Mouse (Mus musculus): Measurements from ENCODE around the gene Ahrr. TPM values are rescaled to one million over a fixed set of nuclear protein-coding genes. Genes with fewer than 3 reads are reported as not detected.

The Ahrr gene
- polyA plus RNA-seq, 1 experiment: 0.37 TPM

DNA sequence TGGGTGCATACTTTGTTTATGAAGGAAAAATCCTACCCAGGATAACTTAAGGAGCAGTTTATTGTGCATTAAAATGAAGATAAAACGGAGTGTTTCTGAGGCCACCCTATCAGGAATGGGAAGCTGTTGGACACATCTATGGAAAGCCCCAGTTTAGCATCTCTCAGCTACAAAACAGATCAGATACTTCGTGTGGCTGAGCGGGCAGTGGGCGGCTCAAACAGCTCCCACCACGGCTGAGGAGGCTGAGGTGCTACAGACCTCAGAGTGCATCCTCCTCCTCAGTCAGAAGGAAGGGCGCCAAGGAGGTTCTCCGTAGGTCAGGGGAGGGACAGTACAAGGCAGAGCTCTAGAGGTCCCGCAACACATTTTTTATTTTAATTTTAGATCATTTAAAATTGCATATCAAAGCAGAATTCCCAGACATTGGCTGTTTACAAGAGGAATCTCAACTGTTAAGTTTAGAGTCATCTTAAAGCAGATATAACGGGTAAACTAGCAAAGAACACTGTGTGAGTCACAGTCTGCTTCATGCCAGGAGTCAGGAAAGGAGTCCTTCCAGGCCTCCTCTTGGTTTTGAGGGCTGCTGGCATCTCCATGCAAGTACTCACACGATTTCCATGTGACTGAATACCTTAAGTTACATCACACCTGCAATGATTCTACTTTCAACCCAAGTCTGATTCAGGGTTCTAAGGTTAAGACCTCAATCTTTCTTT is 122.5 kb downstream of the Ahrr start:
- no peak overlapping the region for H3K4me3 ChIP-seq (ENCODE audit: low read depth, low read length)
- no peak overlapping the region for H3K27ac ChIP-seq (ENCODE audit: insufficient read depth, low read length)
- no peaks in the 10 kb centered on the region for H3K9me3 ChIP-seq (replicated peaks; ENCODE audit: control insufficient read depth, insufficient read depth, low read length, poor library complexity, severe bottlenecking)
- no peak for TF ChIP-seq CTCF (IDR thresholded peaks at IDR 0.05; ENCODE audit: low read depth, low read length)
- TF ChIP-seq POLR2A (IDR thresholded peaks at IDR 0.05; ENCODE audit: insufficient read depth, low read length): no peak
- no peak for TF ChIP-seq EP300 (IDR thresholded peaks at IDR 0.05; ENCODE audit: insufficient read depth, low read depth, low read length)
- H3K36me3 ChIP-seq (ENCODE audit: control insufficient read depth, insufficient read depth, low read length, poor library complexity, severe bottlenecking): peaks cover 11% of the 10 kb centered on the region
- no peaks in the 10 kb centered on the region for H3K27me3 ChIP-seq (ENCODE audit: control insufficient read depth, insufficient read depth, low read length, poor library complexity, severe bottlenecking)
- H3K9ac ChIP-seq (ENCODE audit: low read depth, poor library complexity, severe bottlenecking): no peak overlapping the region
- no peaks in the 10 kb centered on the region for H3K4me1 ChIP-seq (ENCODE audit: control insufficient read depth, insufficient read depth, low read length)

DNA sequence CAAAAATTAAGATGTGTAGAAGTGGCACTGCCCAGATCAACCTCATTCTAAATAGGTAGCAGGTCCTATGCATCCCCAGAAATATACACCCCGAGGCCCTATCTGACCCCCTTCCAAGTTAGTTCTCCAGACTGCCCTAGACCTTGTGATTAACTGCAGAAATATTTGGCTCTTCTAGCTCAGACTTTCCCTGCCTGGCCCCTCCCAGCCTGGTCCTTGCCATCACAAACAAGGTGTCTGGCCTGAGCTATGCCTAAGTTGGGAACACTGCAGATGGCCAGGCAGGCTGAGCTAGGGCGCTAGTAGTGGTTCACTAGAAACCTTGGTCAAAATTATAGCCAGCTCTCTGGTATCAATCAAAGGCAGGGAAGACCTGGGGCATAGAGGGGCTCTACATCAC is 124.6 kb downstream of the Ahrr start:
- no peak overlapping the region for H3K9ac ChIP-seq (ENCODE audit: low read depth, poor library complexity, severe bottlenecking)

DNA sequence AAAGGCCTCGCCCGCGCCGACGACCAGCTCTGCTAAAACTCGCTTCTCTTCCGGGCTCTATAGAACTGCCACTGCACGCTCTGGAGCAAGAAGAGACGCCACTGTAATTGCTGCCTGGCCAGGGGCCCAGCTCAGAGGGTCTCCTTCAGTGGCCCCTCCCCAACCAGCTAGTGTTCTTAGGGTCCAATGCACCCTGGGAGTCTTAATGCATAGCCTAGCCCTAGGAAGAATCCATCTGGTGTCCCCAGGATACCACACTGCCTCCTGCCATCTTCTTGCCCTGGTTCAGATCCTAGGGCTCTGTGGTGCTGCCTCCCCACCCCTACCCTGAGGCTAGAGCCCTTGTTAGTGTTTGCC is 125.1 kb downstream of the Ahrr start:
- Histone ChIP-seq H3K4me1 (ENCODE audit: control insufficient read depth, insufficient read depth, low read length) (no peaks in the 10 kb centered on the region), H3K27ac (ENCODE audit: insufficient read depth, low read length) (no peak overlapping the region), H3K9me3 (replicated peaks; ENCODE audit: control insufficient read depth, insufficient read depth, low read length, poor library complexity, severe bottlenecking) (no peaks in the 10 kb centered on the region), H3K9ac (ENCODE audit: low read depth, poor library complexity, severe bottlenecking) (no peak overlapping the region), H3K4me3 (ENCODE audit: low read depth, low read length) (no peak overlapping the region), H3K36me3 (ENCODE audit: control insufficient read depth, insufficient read depth, low read length, poor library complexity, severe bottlenecking) (peaks cover 2% of the 10 kb centered on the region; the same call in 1 of the 2 replicates), H3K27me3 (ENCODE audit: control insufficient read depth, insufficient read depth, low read length, poor library complexity, severe bottlenecking) (no peaks in the 10 kb centered on the region)
- TF ChIP-seq EP300 (IDR thresholded peaks at IDR 0.05; ENCODE audit: insufficient read depth, low read depth, low read length): no peak
- TF ChIP-seq CTCF (IDR thresholded peaks at IDR 0.05; ENCODE audit: low read depth, low read length): no peak
- no peak for TF ChIP-seq POLR2A (IDR thresholded peaks at IDR 0.05; ENCODE audit: insufficient read depth, low read length)

More for the DNA sequence above, 124.6 kb downstream of the Ahrr start:
- no peak overlapping the region for H3K4me3 ChIP-seq (ENCODE audit: low read depth, low read length)
- H3K27me3 ChIP-seq (ENCODE audit: control insufficient read depth, insufficient read depth, low read length, poor library complexity, severe bottlenecking): no peaks in the 10 kb centered on the region
- H3K27ac ChIP-seq (ENCODE audit: insufficient read depth, low read length): no peak overlapping the region
- H3K4me1 ChIP-seq (ENCODE audit: control insufficient read depth, insufficient read depth, low read length): no peaks in the 10 kb centered on the region
- peaks cover 3% of the 10 kb centered on the region; the same call in 1 of the 2 replicates for H3K36me3 ChIP-seq (ENCODE audit: control insufficient read depth, insufficient read depth, low read length, poor library complexity, severe bottlenecking)
- TF ChIP-seq POLR2A (IDR thresholded peaks at IDR 0.05; ENCODE audit: insufficient read depth, low read length) (no peak), EP300 (IDR thresholded peaks at IDR 0.05; ENCODE audit: insufficient read depth, low read depth, low read length) (no peak), CTCF (IDR thresholded peaks at IDR 0.05; ENCODE audit: low read depth, low read length) (no peak)
- H3K9me3 ChIP-seq (replicated peaks; ENCODE audit: control insufficient read depth, insufficient read depth, low read length, poor library complexity, severe bottlenecking): no peaks in the 10 kb centered on the region

DNA sequence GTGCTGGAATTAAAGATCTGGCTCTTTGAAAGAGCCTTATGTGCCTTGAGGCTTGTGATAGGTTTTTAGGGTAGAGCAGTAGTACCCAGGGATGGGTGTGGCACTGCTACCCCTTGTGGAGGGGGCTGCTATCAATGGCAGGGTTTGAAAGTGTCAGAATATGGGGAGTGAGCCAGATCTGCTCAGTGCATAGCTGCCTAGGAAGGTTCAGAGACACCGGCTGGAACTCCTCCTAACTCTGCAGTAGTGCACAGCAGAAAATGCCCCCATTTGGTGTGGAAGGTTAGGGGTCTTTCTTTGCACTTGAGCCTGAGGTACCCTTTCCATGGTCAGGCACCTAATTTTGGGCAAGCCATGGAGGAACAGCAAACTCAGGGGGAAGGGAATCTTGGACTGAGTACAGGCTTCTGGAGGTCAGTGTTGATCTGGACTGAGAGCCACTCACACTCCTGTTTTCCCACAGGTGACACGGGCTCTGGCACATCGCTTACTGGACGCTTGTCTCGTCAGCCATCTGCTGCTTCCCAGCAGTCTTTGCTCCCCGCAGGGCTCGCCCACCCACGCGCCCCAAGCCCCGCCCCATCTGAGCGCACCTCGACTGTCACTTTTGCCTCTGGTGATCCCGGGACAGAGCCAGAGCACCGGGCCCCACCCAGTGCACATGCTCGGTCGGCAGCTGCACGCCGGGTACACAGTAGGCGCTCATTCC is 125.6 kb downstream of the Ahrr start:
- H3K4me3 ChIP-seq (ENCODE audit: low read depth, low read length): no peak overlapping the region
- no peaks in the 10 kb centered on the region for H3K4me1 ChIP-seq (ENCODE audit: control insufficient read depth, insufficient read depth, low read length)
- no peaks in the 10 kb centered on the region for H3K36me3 ChIP-seq (ENCODE audit: control insufficient read depth, insufficient read depth, low read length, poor library complexity, severe bottlenecking)
- no peak overlapping the region for H3K9ac ChIP-seq (ENCODE audit: low read depth, poor library complexity, severe bottlenecking)
- no peaks in the 10 kb centered on the region for H3K9me3 ChIP-seq (replicated peaks; ENCODE audit: control insufficient read depth, insufficient read depth, low read length, poor library complexity, severe bottlenecking)
- no peak for TF ChIP-seq EP300 (IDR thresholded peaks at IDR 0.05; ENCODE audit: insufficient read depth, low read depth, low read length)
- TF ChIP-seq POLR2A (IDR thresholded peaks at IDR 0.05; ENCODE audit: insufficient read depth, low read length): no peak
- no peak for TF ChIP-seq CTCF (IDR thresholded peaks at IDR 0.05; ENCODE audit: low read depth, low read length)
- H3K27ac ChIP-seq (ENCODE audit: insufficient read depth, low read length): no peak overlapping the region
- no peaks in the 10 kb centered on the region for H3K27me3 ChIP-seq (ENCODE audit: control insufficient read depth, insufficient read depth, low read length, poor library complexity, severe bottlenecking)

Other genes with a start within 250 kb of the Ahrr start
- 39.8 and 48.9 TPM in 2 replicates for gene Cep72, start 230.0 kb downstream of the Ahrr start, polyA plus RNA-seq (2011; ENCODE audit: insufficient read depth, insufficient read length, low read depth, missing spikeins)
- not detected in 2 replicates for gene Slc9a3, start 170.9 kb downstream of the Ahrr start, polyA plus RNA-seq (2011; ENCODE audit: insufficient read depth, insufficient read length, low read depth, missing spikeins)
- 48.9 and 55.8 TPM in 2 replicates for gene Exoc3, start 83.6 kb downstream of the Ahrr start, polyA plus RNA-seq (2011; ENCODE audit: insufficient read depth, insufficient read length, low read depth, missing spikeins)
- gene Pdcd6, start 25.2 kb upstream of the Ahrr start, polyA plus RNA-seq (2011; ENCODE audit: insufficient read depth, insufficient read length, low read depth, missing spikeins): 88.7 and 97.1 TPM in 2 replicates
- gene Sdha, start 57.9 kb upstream of the Ahrr start, polyA plus RNA-seq (2011; ENCODE audit: insufficient read depth, insufficient read length, low read depth, missing spikeins): 219 and 239 TPM in 2 replicates
- 55.8 TPM in 2 replicates for gene Ccdc127, start 58.0 kb upstream of the Ahrr start, polyA plus RNA-seq (2011; ENCODE audit: insufficient read depth, insufficient read length, low read depth, missing spikeins)
- gene Lrrc14b, start 71.7 kb upstream of the Ahrr start, polyA plus RNA-seq (2011; ENCODE audit: insufficient read depth, insufficient read length, low read depth, missing spikeins): not detected in 2 replicates
- gene Zfp72, start 98.5 kb upstream of the Ahrr start, polyA plus RNA-seq (2011; ENCODE audit: insufficient read depth, insufficient read length, low read depth, missing spikeins): 4.9 and 5.9 TPM in 2 replicates
- gene Ftl1-ps1, start 107.4 kb upstream of the Ahrr start, polyA plus RNA-seq (2011; ENCODE audit: insufficient read depth, insufficient read length, low read depth, missing spikeins): 599 and 638 TPM in 2 replicates
- 18.7 and 24.5 TPM in 2 replicates for gene Zfp825, start 201.7 kb upstream of the Ahrr start, polyA plus RNA-seq (2011; ENCODE audit: insufficient read depth, insufficient read length, low read depth, missing spikeins)